Mouse (Mus musculus) common myeloid progenitor, adult 5-6 weeks (primary cell): ENCODE results near the gene Phip. TPM values are rescaled to one million over a fixed set of nuclear protein-coding genes. Genes with fewer than 3 reads are reported as not detected.

Experiments used
- ATAC-seq: replicated peaks from 2 replicates; pipeline ENCODE4 v1.8.0; 2016; ENCODE audit warnings: low read depth, mild to moderate bottlenecking, moderate TSS enrichment, inconsistent platforms; ENCODE audit not compliant: poor library complexity, severe bottlenecking
- total RNA-seq: library from RNA; stranded (forward); fragments of 200-1000, 187-1606 nt; gene quantifications from 2 replicates; pipeline ENCODE4 v1.2.3, GENCODE M21; 2017

Phip gene
- total RNA-seq, 1 experiment from 2014 or later: 191 TPM

GRCm38 (mm10) chr9:82884177-82884576, 91.1 kb downstream of the Phip start:
- no peak for ATAC-seq

GRCm38 (mm10) chr9:82877078-82877477, 98.2 kb downstream of the Phip start:
- ATAC-seq: no peak

- ATAC-seq: no peak
These were observed 107.6 kb downstream of the Phip start for GRCm38 (mm10) chr9:82867698-82868097.

- no peak for ATAC-seq
These were observed 109.2 kb downstream of the Phip start for GRCm38 (mm10) chr9:82866121-82866520.

GRCm38 (mm10) chr9:82861775-82862430, 113.4 kb downstream of the Phip start:
- no peak for ATAC-seq

GRCm38 (mm10) chr9:82861316-82861715, 114.0 kb downstream of the Phip start:
- no peak for ATAC-seq

- ATAC-seq: no peak
These were observed 114.5 kb downstream of the Phip start for GRCm38 (mm10) chr9:82860805-82861204.

GRCm38 (mm10) chr9:82856241-82856640, 119.1 kb downstream of the Phip start:
- ATAC-seq: no peak

GRCm38 (mm10) chr9:82854973-82855614, 120.2 kb downstream of the Phip start:
- ATAC-seq: no peak

GRCm38 (mm10) chr9:82854040-82854439, 121.3 kb downstream of the Phip start:
- peak; percentile 77 for ATAC-seq

- ATAC-seq: no peak
These were observed 132.6 kb downstream of the Phip start for GRCm38 (mm10) chr9:82842671-82843070.

GRCm38 (mm10) chr9:82835921-82836320, 139.4 kb downstream of the Phip start:
- no peak for ATAC-seq

GRCm38 (mm10) chr9:82831891-82832290, 143.4 kb downstream of the Phip start:
- ATAC-seq: no peak

GRCm38 (mm10) chr9:82829693-82830430, 145.5 kb downstream of the Phip start:
- peak; percentile 97 for ATAC-seq

- ATAC-seq: peak; percentile 55
These were observed 146.2 kb downstream of the Phip start, which contains the start of gene Irak1bp1 for GRCm38 (mm10) chr9:82829007-82829689. Irak1bp1 (plus strand) TSS chr9:82829540.

- ATAC-seq: no peak
These were observed 148.9 kb downstream of the Phip start for GRCm38 (mm10) chr9:82826426-82826825.

Other genes starting within 250 kb of the Phip start
- 3.9 and 6.5 TPM in 2 replicates for gene Irak1bp1, start 146.0 kb downstream of the Phip start, total RNA-seq
- gene Hmgn3, start 171.2 kb upstream of the Phip start, total RNA-seq: 26.1 and 27.7 TPM in 2 replicates